Mouse (Mus musculus) retina, postnatal 7 days (tissue): Measurements from ENCODE around the gene Wdr4.
A peak's percentile ranks its signal among the peaks of the same experiment; 100 is the strongest.
"Not testable (repeated sequence)": the region's sequence is repeated elsewhere in the genome, so short reads cannot be mapped to it uniquely, and the experiment has no call there.

Source experiments
- DNase-seq: peaks from one replicate; pipeline ENCODE4 v3.0.0-alpha.2; 2012; ENCODE audit warnings: low read depth, low spot score

Wdr4 gene

GRCm38 (mm10) chr17:31519946-31520838 is at the start of gene Wdr4, which contains the start of gene Ndufv3:
Wdr4 (minus strand) TSS chr17:31519980.
Ndufv3 (plus strand) TSS chr17:31520115.
- DNase-seq, result peak; percentile 100

GRCm38 (mm10) chr17:31566276-31566675 is 46.5 kb upstream of the Wdr4 start:
- DNase-seq, result no peak

DNA sequence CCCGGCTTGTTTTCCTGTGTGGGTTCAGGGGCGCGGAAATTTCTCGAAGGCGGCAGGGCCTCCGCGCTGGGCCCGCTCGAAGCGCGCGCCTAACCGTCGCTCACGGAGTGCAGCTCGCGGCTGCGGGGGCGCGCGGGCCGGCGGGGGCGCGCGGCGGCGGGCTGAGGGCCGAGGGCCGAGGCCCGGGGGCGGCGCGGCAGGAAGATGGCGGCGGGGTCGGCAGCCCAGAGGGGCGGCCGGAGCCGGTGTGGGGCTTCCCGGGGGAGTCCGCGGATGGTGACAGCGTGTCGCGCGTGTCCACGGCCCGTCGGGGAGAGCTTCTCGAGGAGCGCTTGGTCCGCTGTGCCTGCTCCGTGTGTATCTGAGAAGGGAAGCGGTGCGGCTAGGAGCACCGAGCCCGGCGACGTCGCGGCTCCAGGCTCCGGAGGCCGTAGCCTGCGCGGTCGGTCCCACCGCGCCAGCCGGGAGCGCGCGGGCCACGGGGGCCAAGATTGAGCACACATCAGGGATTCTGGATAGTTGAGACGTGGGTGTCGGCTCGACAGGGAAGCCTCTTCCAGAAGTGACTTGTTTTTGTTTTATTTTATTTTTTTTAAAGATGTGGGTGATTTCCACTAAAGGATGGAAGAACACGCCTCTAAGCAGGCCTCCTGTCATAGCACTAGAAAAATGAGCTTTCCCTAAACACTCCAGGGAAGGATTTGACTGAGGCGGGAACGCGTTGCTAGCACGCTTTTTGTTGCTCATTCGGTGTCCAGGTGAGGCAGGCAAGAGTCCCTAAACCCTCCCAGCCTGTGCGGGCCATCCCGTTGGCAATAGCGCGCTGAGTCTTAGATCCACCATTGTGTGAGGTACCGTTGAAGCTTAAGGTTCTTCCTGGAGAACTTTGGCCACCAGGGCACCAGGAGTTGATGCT is 45.6 kb upstream of the Wdr4 start:
- DNase-seq, result no peak

GRCm38 (mm10) chr17:31564858-31565140 is 45.0 kb upstream of the Wdr4 start:
- no peak for DNase-seq

- peak; percentile 99 for DNase-seq
Measured at GRCm38 (mm10) chr17:31564015-31564857, 44.5 kb upstream of the Wdr4 start, which contains the start of gene Pknox1. Pknox1 (plus strand) TSS chr17:31564734.

DNA sequence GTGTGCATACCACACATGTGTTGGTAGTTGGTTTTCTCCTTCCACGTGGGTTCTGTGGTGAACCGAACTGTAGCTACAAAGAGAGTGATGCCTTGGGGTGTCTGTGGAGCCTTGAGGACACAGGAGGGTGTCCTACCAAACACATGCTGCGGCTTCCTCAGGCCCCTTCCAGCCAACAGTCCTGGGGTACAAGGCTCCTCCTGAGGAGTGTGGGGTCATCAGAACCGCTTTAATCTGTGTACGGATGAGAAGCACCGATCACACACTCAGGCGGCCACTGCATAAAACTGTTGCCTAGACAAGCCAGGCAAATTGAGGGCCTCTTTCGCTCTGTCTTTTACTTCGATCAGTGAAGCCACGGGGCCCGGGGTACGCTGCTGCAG is 43.8 kb upstream of the Wdr4 start:
- no peak for DNase-seq

DNA sequence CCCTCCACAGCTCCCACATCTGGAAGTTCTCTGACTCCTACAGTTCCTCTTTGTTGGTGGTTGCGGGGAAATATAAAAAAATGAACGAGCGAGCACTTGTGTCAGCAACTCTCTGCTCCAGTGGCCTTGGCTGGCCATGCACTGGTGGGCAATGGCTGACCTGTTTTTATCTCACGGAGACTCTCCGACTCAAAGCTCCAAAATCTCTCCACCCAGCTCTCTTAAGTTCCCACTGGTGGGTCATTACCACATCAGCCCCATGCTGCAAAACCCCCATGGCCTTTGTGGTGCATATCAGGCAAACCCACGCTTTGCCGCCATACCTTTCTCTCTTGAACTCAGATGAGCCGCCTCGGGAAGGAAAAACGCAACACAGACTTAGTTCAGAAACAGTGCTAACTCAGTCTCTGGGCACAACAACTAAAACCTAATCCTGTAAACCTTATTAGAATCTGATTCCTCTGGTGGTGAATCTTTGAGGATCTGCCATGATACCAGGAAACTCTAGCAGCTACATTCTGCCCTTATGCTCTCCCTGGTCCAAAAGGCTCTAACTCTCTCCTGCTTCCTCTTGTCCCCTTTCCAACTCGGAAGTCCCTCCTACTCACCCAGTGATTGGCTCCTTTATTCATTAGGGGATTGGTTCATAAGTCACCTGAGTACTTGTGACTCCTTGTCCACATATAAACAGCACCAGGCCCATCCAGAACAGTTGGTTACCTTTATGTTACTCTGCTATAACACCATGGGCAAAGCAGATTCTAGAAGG is 39.4 kb upstream of the Wdr4 start:
- no peak for DNase-seq

DNA sequence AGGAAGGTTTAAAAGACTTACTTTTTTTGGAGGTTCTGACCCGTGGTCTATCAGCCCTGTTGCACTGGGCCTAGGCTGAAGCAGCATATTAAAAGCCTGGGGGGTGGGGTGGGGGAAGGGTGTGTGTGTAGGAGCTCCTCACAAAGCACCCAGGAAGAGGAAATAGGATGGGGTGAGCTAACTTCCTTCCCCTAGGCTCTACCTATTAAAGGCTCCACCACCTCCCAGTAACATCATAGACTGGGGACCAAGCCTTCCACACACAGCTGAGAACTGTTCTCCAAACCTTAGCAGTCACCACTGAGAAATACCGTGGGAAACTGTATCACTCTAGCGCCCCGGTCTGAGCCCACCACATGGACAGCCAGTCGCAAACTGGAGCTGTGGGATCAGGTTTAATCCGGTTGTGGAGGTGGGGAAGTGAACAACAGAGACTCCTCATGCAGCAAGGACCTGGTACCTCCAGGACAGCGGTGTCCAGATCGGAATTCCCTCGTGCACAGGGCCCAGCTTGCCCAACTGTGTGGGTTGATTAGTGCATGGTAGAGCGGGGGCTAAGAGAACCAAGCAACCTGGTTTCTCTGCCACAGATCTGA is 38.3 kb upstream of the Wdr4 start:
- DNase-seq, result no peak

- DNase-seq, result no peak
Measured at GRCm38 (mm10) chr17:31557124-31557880, 37.5 kb upstream of the Wdr4 start.

DNA sequence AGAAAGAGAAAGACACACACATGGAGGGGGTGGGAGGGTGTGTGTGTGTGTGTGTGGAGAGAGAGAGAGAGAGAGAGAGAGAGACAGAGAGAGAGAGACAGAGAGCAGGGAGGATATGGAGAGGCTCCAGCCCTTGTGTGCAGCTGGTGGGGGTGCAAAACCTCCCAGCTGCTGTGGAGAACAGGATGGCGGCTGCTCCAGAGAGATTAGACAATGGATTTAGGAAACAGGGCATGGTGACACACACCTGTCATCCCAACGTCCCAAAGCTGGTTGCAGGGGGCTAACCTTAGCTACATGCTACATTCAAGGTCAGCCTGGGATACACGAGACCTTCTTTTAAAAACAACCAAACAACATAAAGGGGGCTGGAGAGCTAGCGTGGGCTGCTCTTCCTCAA is 36.5 kb upstream of the Wdr4 start:
- no peak for DNase-seq

DNA sequence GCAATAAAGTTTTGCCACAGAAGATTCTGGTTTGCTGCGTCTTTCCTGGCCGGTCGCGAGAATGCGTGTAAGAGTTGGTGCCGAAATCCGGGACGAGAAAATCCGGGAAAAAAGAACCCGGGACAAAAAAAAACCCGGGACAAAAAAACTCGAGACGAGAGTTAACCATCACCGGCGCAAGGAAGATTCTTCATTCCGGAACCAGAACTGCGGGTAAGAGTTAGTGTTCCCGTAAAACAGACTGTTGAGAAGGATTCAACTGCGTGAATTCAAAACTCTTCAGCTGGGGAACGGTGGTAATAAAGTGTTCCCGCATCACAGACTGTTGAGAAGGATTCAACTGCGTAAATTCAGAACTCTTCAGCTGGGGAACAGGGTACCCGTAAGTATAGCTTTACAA is 32.8 kb upstream of the Wdr4 start:
- DNase-seq, result not testable (repeated sequence)

GRCm38 (mm10) chr17:31549389-31549788 is 29.6 kb upstream of the Wdr4 start:
- DNase-seq, result no peak

GRCm38 (mm10) chr17:31547974-31548373 is 28.2 kb upstream of the Wdr4 start:
- no peak for DNase-seq

GRCm38 (mm10) chr17:31546444-31547196 is 26.8 kb upstream of the Wdr4 start:
- no peak for DNase-seq

DNA sequence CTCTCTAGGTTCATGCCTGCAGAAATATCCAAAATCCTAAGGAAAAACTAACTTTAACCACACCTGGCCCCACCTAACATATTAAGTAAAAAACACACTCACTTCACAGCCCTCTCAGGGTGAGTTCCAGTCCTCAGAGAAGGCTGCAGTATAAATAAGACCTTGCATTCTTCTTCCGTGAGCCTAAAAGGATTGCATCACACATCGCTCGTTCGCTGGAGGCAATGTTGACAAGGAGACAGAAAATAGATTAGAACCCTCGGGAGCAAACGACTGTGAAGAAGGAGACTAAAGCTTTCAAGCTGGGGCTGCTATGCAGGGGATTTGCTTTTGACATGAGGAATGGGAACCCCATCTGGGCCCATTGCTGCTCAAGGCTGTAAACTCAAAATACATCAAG is 23.8 kb upstream of the Wdr4 start:
- no peak for DNase-seq

DNA sequence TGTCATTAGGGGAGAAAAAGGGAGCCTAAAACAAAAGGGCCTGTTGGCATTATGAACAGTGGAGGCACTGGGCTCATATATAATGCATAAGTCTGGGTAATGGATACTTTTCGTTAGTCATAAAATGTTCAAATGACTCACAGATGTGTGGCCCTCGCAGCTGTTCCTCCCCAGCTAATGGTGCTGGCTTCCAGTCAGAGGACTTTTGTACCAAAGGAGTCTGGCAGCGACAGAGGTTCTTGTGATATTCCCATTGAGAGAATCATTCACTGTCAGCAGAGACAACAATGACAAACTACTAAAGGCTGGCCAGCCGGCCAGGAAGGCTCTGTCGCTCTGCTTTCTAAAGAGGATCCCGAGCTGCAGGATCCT is 21.7 kb upstream of the Wdr4 start:
- no peak for DNase-seq

GRCm38 (mm10) chr17:31540809-31541459 is 21.2 kb upstream of the Wdr4 start:
- DNase-seq, result no peak

DNA sequence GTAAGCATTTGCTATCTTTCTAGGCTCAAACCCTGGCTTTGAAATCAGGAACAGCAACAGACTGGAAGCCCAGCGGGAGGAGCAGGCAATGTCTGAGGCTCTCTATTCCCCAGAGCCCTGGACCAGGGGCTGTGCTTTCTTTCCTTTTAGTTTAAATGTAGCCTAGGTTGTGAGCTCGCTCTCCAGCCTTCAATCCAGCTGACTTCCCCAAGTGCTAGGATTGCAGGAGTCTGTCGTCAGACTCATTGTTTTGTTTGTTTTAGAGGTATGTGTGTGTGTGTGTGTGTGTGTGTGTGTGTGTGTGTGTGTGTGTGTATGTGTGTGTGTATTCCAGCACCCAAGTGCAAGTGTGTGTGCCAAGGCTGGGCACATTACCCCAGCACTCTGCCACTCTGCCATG is 20.3 kb upstream of the Wdr4 start:
- no peak for DNase-seq
